Comparison of ENCODE assay signal across 8 mouse cellular contexts in genomic region chr11:109363191-109364133, GRCm38 (mm10). TPM values are rescaled to one million over a fixed set of nuclear protein-coding genes. Genes with fewer than 3 reads are reported as not detected.
DNase-seq lines count a peak whose midpoint lies in the region; ATAC-seq and TF ChIP-seq lines count a peak whose summit lies in the region.

No protein-coding gene starts in this region.

- no peaks in the 10 kb centered on the region for H3K27me3 ChIP-seq in embryonic facial prominence, embryonic 11.5 days (ENCODE audit: control insufficient read depth, insufficient read depth, low read length)
- no peaks in the 10 kb centered on the region for H3K27me3 ChIP-seq in heart, embryonic 12.5 days (replicated peaks)
- H3K27me3 ChIP-seq in kidney, embryonic 14.5 days (ENCODE audit: control insufficient read depth, insufficient read depth, low read length): no peaks in the 10 kb centered on the region
- H3K27me3 ChIP-seq in spleen, adult 2 months (ENCODE audit: control insufficient read depth, insufficient read depth, low read length): no peaks in the 10 kb centered on the region

- TF ChIP-seq CTCF in spleen, adult 2 months (IDR thresholded peaks at IDR 0.05; ENCODE audit: extremely low read depth, insufficient read depth, insufficient read length, insufficient replicate concordance): no peak

- no peak for TF ChIP-seq POLR2A in spleen, adult 2 months (IDR thresholded peaks at IDR 0.05; ENCODE audit: low read depth, low read length)

- H3K36me3 ChIP-seq in embryonic facial prominence, embryonic 11.5 days (replicated peaks; ENCODE audit: control insufficient read depth, insufficient read depth, low read depth, low read length): no peaks in the 10 kb centered on the region; the same call in 1 of the 2 replicates
- H3K36me3 ChIP-seq in heart, embryonic 12.5 days: peaks cover 15% of the 10 kb centered on the region
- peaks cover 29% of the 10 kb centered on the region; the same call in 1 of the 2 replicates for H3K36me3 ChIP-seq in kidney, embryonic 14.5 days (ENCODE audit: control insufficient read depth, insufficient read depth, low read length)
- peaks cover 9% of the 10 kb centered on the region for H3K36me3 ChIP-seq in spleen, adult 2 months (ENCODE audit: control insufficient read depth, insufficient read depth, low read length)

- peak overlapping the region; percentile 92 for H3K9ac ChIP-seq in embryonic facial prominence, embryonic 11.5 days (replicated peaks; ENCODE audit: low read length)
- peak overlapping the region; percentile 90 for H3K9ac ChIP-seq in heart, embryonic 12.5 days
- peak overlapping the region; percentile 91 for H3K9ac ChIP-seq in kidney, embryonic 14.5 days (ENCODE audit: low read depth, low read length)

- peak overlapping the region; percentile 84 for H3K27ac ChIP-seq in embryonic facial prominence, embryonic 11.5 days (replicated peaks; ENCODE audit: low read depth, low read length)
- H3K27ac ChIP-seq in heart, embryonic 12.5 days (ENCODE audit: poor library complexity, severe bottlenecking): peak overlapping the region; percentile 93
- H3K27ac ChIP-seq in kidney, embryonic 14.5 days (ENCODE audit: low read depth, low read length): peak overlapping the region; percentile 92
- peak overlapping the region; percentile 100 for H3K27ac ChIP-seq in spleen, adult 2 months (ENCODE audit: insufficient read depth, low read length)

- WGBS in embryonic facial prominence, embryonic 11.5 days: 3% methylated on average over 52 of the region's 53 CpGs
- WGBS in heart, embryonic 12.5 days: 2% methylated on average over 51 of the region's 53 CpGs
- WGBS in kidney, embryonic 14.5 days: 2% methylated on average over 53 of the region's 53 CpGs
- whole genome bisulfite sequencing in spleen, adult 2 months: under 1% methylated on average over 50 of the region's 53 CpGs

- peak; percentile 53 for ATAC-seq in embryonic facial prominence, embryonic 11.5 days (replicated peaks; ENCODE audit: insufficient number of reproducible peaks, low FRiP score, low TSS enrichment, low read depth)
- peak; percentile 55 for ATAC-seq in heart, embryonic 12.5 days (ENCODE audit: insufficient number of reproducible peaks, low FRiP score)
- ATAC-seq in kidney, embryonic 14.5 days (ENCODE audit: low FRiP score, low TSS enrichment): peak; percentile 64

- H3K9me3 ChIP-seq in embryonic facial prominence, embryonic 11.5 days (replicated peaks; ENCODE audit: control insufficient read depth, low read length): no peaks in the 10 kb centered on the region
- H3K9me3 ChIP-seq in heart, embryonic 12.5 days (replicated peaks): no peaks in the 10 kb centered on the region
- no peaks in the 10 kb centered on the region for H3K9me3 ChIP-seq in kidney, embryonic 14.5 days (ENCODE audit: control insufficient read depth, low read length)

- peak overlapping the region; percentile 89 for H3K4me3 ChIP-seq in embryonic facial prominence, embryonic 11.5 days (ENCODE audit: low read depth, low read length)
- peak overlapping the region; percentile 91 for H3K4me3 ChIP-seq in heart, embryonic 12.5 days
- H3K4me3 ChIP-seq in kidney, embryonic 14.5 days (ENCODE audit: low read length): peak overlapping the region; percentile 94
- H3K4me3 ChIP-seq in spleen, adult 2 months (ENCODE audit: extremely low read depth, insufficient read depth, insufficient read length): peak overlapping the region; percentile 98

- H3K4me1 ChIP-seq in embryonic facial prominence, embryonic 11.5 days (ENCODE audit: control insufficient read depth, insufficient read depth, low read length): no peaks in the 10 kb centered on the region
- peaks cover 56% of the 10 kb centered on the region for H3K4me1 ChIP-seq in heart, embryonic 12.5 days (replicated peaks)
- H3K4me1 ChIP-seq in kidney, embryonic 14.5 days (ENCODE audit: control insufficient read depth, insufficient read depth, low read length): peaks cover 33% of the 10 kb centered on the region; the same call in 1 of the 2 replicates
- H3K4me1 ChIP-seq in spleen, adult 2 months (ENCODE audit: control insufficient read depth, insufficient read depth, insufficient read length): peaks cover 17% of the 10 kb centered on the region; the same call in 1 of the 2 replicates

- peak; percentile 44 for DNase-seq in ovary, adult 18-20 months (ENCODE audit: low spot score)
- no peak for DNase-seq in ovary, postnatal 14 days (ENCODE audit: low spot score)
- peak; percentile 54 for DNase-seq in embryonic facial prominence, embryonic 11.5 days (ENCODE audit: low spot score)
- DNase-seq in lung, postnatal 25 days (ENCODE audit: low spot score): peak; percentile 38
- peak in 1 of 2 experiments; percentile 58 for DNase-seq in spleen, adult 2 months (ENCODE audit: low read depth in 1 of 2, low spot score in 2 of 2)
- DNase-seq in cerebellum, postnatal 14 days: no peak

- peak overlapping the region; percentile 78 for H3K4me2 ChIP-seq in embryonic facial prominence, embryonic 11.5 days (ENCODE audit: low read depth, low read length)
- H3K4me2 ChIP-seq in heart, embryonic 12.5 days: peak overlapping the region; percentile 77
- H3K4me2 ChIP-seq in kidney, embryonic 14.5 days (replicated peaks; ENCODE audit: low read depth, low read length): peak overlapping the region; percentile 75

RNA-seq across cellular contexts. Expression of gene Gna13, which starts 0.8 kb away (rescaled TPM):
- polyA plus RNA-seq in embryonic facial prominence, embryonic 11.5 days (2014; fragmentation: Nextera tagmentation; extraction: Ambion mirVana): 20.8 and 20.9 TPM in 2 replicates
- polyA plus RNA-seq in heart, embryonic 12.5 days (2016; fragmentation: Nextera tagmentation; extraction: Ambion mirVana): 21.6 and 27.2 TPM in 2 replicates
- polyA plus RNA-seq in kidney, embryonic 14.5 days (2014; fragmentation: Nextera tagmentation; extraction: Ambion mirVana): 19.0 and 31.0 TPM in 2 replicates
- 22.0 and 29.8 TPM in 2 replicates for polyA plus RNA-seq in spleen, adult 2 months (2012; rRNA removed)

RNA-seq across cellular contexts. Expression of gene 9930022D16Rik, which starts 50.3 kb away (rescaled TPM):
- polyA plus RNA-seq in embryonic facial prominence, embryonic 11.5 days (2014; fragmentation: Nextera tagmentation; extraction: Ambion mirVana): not detected in 2 replicates
- polyA plus RNA-seq in heart, embryonic 12.5 days (2016; fragmentation: Nextera tagmentation; extraction: Ambion mirVana): not detected in 2 replicates
- not detected in 2 replicates for polyA plus RNA-seq in kidney, embryonic 14.5 days (2014; fragmentation: Nextera tagmentation; extraction: Ambion mirVana)
- polyA plus RNA-seq in spleen, adult 2 months (2012; rRNA removed): not detected in 2 replicates

Comparison
In these comparisons a context has a peak if more than half of its experiments do, and no peak if none do; other contexts are left out.
1. DNase-seq: peak in ovary, adult 18-20 months (single experiment), embryonic facial prominence, embryonic 11.5 days (single experiment) and lung, postnatal 25 days (single experiment); none in ovary, postnatal 14 days (single experiment) and cerebellum, postnatal 14 days (0 of 2).
2. Peak in every context shown above with its lines, with median percentiles within 50 percentile points of each other: ATAC-seq, H3K27ac ChIP-seq, H3K4me2 ChIP-seq, H3K4me3 ChIP-seq and H3K9ac ChIP-seq.